Mouse (Mus musculus) thymus, postnatal 14 days (tissue): ENCODE results near the gene Hist1h2bf.

Experiments used
- DNase-seq: peaks from one replicate; pipeline ENCODE4 v3.0.0; 2021

Hist1h2bf gene

GRCm38 (mm10) chr13:23523976-23524375, 50.0 kb downstream of the Hist1h2bf start:
- DNase-seq = no peak
